Mouse (Mus musculus) liver, embryonic 14.5 days (tissue): ENCODE measurements around the gene Olfr469.

Experiments
- CTCF ChIP-seq: IDR thresholded peaks from 2 replicates; pipeline ENCODE4 v1.5.1; 2016; ENCODE audit warnings: antibody characterized with exemption, low read depth, control low read depth
- EP300 ChIP-seq: IDR thresholded peaks from 2 replicates; pipeline ENCODE4 v1.6.1; 2016; ENCODE audit warnings: antibody characterized with exemption, low read depth

DNA sequence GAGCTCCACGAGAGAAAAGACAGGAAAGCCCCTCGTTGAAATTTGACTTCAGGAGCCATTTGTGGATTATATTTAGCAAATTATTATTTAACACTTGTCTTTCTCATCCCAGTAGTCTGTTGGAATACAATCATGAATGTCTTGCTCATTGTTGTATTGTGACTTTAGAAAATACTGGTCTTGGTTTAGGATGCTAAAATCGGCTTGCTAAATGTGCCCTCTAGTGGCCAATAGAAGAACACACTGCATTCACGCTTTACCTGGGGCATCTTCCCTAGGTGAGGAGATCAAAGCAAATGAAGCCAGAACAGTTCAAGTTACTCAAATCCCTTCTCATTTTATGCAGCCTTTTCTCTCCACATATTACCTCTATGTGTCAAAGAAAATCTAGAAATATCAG lies 45.7 kb downstream of the Olfr469 start:
- peak; percentile 62 for TF ChIP-seq CTCF
- TF ChIP-seq EP300: no peak
